Mouse (Mus musculus) hindbrain, postnatal 0 days (tissue): Measurements from ENCODE around the gene Gm14137. TPM values are rescaled to one million over a fixed set of nuclear protein-coding genes. Genes with fewer than 3 reads are reported as not detected.

Experiments
- ATAC-seq: fragments of 200-750 bp; cut with Nextera tagmentation; 2 replicates; pipeline ENCODE4 v1.8.0; 2017; ENCODE audit warnings: mild to moderate bottlenecking, moderate TSS enrichment, moderate library complexity
- DNase-seq: peaks from one replicate; pipeline ENCODE4 v3.0.0-alpha.2; 2015; ENCODE audit warnings: low spot score
- H3K27ac ChIP-seq: fragments of 300-500 bp; sonication (generic); 2 replicates; pipeline ENCODE4 v1.5.1; 2014; ENCODE audit warnings: mild to moderate bottlenecking
- H3K27me3 ChIP-seq: fragments of 300-500 bp; sonication (generic); 2 replicates; pipeline ENCODE4 v1.6.1; 2014; ENCODE audit warnings: low read length, mixed read lengths; ENCODE audit not compliant: insufficient read depth
- H3K36me3 ChIP-seq: fragments of 300-500 bp; sonication (generic); 2 replicates; pipeline ENCODE4 v1.6.1; 2014; ENCODE audit warnings: low read length, mixed read lengths; ENCODE audit not compliant: insufficient read depth
- H3K4me1 ChIP-seq: fragments of 300-500 bp; sonication (generic); 2 replicates; pipeline ENCODE4 v1.6.1; 2014; ENCODE audit warnings: antibody characterized with exemption, low read length, mixed read lengths; ENCODE audit not compliant: insufficient read depth
- H3K4me2 ChIP-seq: fragments of 300-500 bp; sonication (generic); 2 replicates; pipeline ENCODE4 v1.6.1; 2014; ENCODE audit warnings: low read depth, mild to moderate bottlenecking, low read length, moderate library complexity, mixed read lengths
- H3K4me3 ChIP-seq: fragments of 300-500 bp; sonication (generic); 2 replicates; pipeline ENCODE4 v1.5.1; 2014; ENCODE audit warnings: low read length
- H3K9ac ChIP-seq: fragments of 300-500 bp; sonication (generic); replicated peaks from 2 replicates; pipeline ENCODE4 v1.6.1; 2014; ENCODE audit warnings: mild to moderate bottlenecking, low read length, moderate library complexity, mixed read lengths
- H3K9me3 ChIP-seq: fragments of 300-500 bp; sonication (generic); 2 replicates; pipeline ENCODE4 v1.6.1; 2016; ENCODE audit warnings: low read length, mixed read lengths
- CTCF ChIP-seq: IDR thresholded peaks from 2 replicates; pipeline ENCODE4 v1.5.1; 2016; ENCODE audit warnings: antibody characterized with exemption, control low read depth, low read depth
- WGBS: fragments of 180-500 bp; shearing (Covaris S2); extraction: QIAGEN DNeasy Blood & Tissue Kit; methylation state at CpG from one replicate; pipeline ENCODE4 v1.1.7; 2014; 5-methylcytosine and 5-hydroxymethylcytosine counted together
- polyA plus RNA-seq: library from polyadenylated mRNA; unstranded; fragments of >200 nt; fragmentation: Nextera tagmentation; extraction: Ambion mirVana; gene quantifications from 2 replicates; pipeline ENCODE4 v1.2.1, GENCODE M21; 2015
- total RNA-seq: library from RNA; depleted of rRNA; stranded (reverse); fragments of >200 nt; gene quantifications from 2 replicates; pipeline ENCODE4 v1.2.3, GENCODE M21; 2014

The Gm14137 gene
- total and polyA plus RNA-seq, 2 experiments from 2014 or later, result 0.29 TPM; not detected in 1

- no peak overlapping the region for H3K4me3 ChIP-seq
- H3K9me3 ChIP-seq, result no peaks in the 10 kb centered on the region
- H3K27ac ChIP-seq, result no peak overlapping the region
- H3K4me1 ChIP-seq, result peaks cover 13% of the 10 kb centered on the region; the same call in 1 of the 2 replicates
- peak; percentile 23 for DNase-seq
- H3K4me2 ChIP-seq, result no peak overlapping the region
- H3K36me3 ChIP-seq, result no peaks in the 10 kb centered on the region
- 76% methylated on average over 8 of the region's 8 CpGs for WGBS
- ATAC-seq, result no peak
- H3K9ac ChIP-seq, result no peak overlapping the region
- no peaks in the 10 kb centered on the region for H3K27me3 ChIP-seq
- no peak for TF ChIP-seq CTCF
These were observed 2.7 kb upstream of the Gm14137 start for GRCm38 (mm10) chr2:119171574-119171973.

DNA sequence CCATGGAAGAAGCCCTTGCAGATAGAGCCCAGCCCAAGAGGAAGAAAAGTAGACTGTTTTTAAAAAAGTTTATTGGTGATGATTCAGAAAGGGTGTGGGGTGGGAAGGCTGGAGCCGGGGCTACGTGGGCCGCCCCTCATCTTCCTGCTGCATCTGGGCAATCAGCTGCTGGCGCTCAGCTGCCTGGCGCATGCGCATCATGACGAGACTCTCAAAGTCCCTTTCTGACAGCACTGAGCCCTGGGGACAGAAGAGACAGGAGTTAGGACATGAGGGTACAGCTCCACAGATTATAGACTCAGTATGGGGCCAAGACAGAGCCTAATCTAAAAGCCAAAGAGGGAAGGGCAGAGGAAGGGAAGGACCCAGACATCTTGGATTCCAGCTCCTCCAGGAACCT lies 1.9 kb upstream of the Gm14137 start:
- H3K4me1 ChIP-seq, result peaks cover 8% of the 10 kb centered on the region; the same call in 1 of the 2 replicates
- WGBS, result 64% methylated on average over 7 of the region's 7 CpGs
- no peak overlapping the region for H3K27ac ChIP-seq

DNA sequence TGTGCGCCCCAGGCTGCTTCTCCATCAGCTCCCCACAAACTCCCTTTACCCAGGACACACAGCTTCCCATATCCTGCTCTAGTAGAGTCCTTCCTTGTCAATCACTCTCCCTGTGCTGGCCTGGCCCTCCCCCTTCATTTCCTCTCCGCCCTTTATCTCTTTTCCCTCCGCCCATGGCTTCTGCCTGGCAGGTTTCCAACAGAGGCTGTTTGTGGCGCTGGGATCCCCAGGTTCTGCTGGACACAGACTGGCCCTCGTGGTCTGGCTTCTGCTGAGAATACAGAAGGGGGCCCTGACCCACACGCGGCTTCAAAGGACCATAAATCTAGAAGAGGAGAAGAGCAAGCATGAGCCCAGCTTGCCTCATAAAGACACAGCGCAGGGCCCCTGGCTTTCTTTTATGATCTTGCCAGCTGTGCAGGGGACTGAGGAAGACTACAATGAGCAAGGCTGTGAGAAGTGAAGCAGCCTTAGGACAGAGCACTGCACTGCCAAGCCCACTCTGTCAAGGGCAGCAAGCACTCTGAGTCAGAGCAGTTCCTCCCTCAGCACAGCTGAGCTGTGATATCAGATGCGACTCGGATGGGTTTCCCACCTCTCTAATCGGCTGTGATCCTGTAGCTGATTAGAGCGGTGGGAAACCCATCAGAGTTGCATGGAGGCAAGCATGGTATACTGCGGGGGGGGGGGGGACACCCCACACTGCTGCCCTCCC lies 1.3 kb upstream of the Gm14137 start:
- no peak overlapping the region for H3K9ac ChIP-seq
- WGBS, result 26% methylated on average over 13 of the region's 13 CpGs

More for the DNA sequence above, 1.9 kb upstream of the Gm14137 start:
- Histone ChIP-seq H3K36me3 (no peaks in the 10 kb centered on the region), H3K4me2 (no peak overlapping the region), H3K4me3 (no peak overlapping the region), H3K9ac (no peak overlapping the region), H3K9me3 (no peaks in the 10 kb centered on the region), H3K27me3 (no peaks in the 10 kb centered on the region)
- TF ChIP-seq CTCF, result no peak
- ATAC-seq (no peak), DNase-seq (no peak)

GRCm38 (mm10) chr2:119174866-119175265 lies 557 bp downstream of the Gm14137 start:
- TF ChIP-seq CTCF, result no peak
- ATAC-seq, result no peak
- Histone ChIP-seq H3K36me3 (peaks cover 21% of the 10 kb centered on the region), H3K4me3 (no peak overlapping the region), H3K4me1 (peaks cover 8% of the 10 kb centered on the region; the same call in 1 of the 2 replicates), H3K27ac (no peak overlapping the region), H3K4me2 (no peak overlapping the region), H3K27me3 (no peaks in the 10 kb centered on the region), H3K9me3 (no peaks in the 10 kb centered on the region), H3K9ac (no peak overlapping the region)
- DNase-seq, result no peak
- 56% methylated on average over 14 of the region's 14 CpGs for WGBS

More for the DNA sequence above, 1.3 kb upstream of the Gm14137 start:
- H3K9me3 ChIP-seq, result no peaks in the 10 kb centered on the region
- H3K36me3 ChIP-seq, result peaks cover 5% of the 10 kb centered on the region; the same call in 1 of the 2 replicates
- H3K4me1 ChIP-seq, result peaks cover 8% of the 10 kb centered on the region; the same call in 1 of the 2 replicates
- no peak for TF ChIP-seq CTCF
- H3K4me2 ChIP-seq, result no peak overlapping the region
- no peaks in the 10 kb centered on the region for H3K27me3 ChIP-seq
- no peak overlapping the region for H3K27ac ChIP-seq
- DNase-seq (peak; percentile 73), ATAC-seq (peak; percentile 28; the same call in 1 of the 2 replicates)
- no peak overlapping the region for H3K4me3 ChIP-seq

DNA sequence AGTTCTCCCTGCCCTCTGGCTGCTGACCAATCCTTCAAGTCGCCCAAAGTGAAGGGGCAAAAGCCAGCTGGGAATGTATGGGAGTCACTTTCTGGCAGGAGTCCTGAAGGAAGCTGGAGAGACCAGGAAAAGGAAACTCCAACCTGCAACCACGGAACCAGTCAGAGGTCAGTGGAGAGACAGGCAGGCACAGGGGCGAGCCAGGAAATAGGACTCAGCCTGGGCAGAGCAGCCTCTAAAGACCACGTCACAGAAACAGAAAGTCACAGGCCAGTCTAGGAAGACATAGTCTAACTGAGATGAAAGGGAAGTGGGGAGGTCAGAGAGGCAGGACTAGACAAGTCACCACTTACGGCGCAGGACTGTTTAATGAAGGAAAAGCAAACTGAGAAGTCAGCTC lies 1.3 kb downstream of the Gm14137 start:
- Histone ChIP-seq H3K36me3 (peaks cover 27% of the 10 kb centered on the region), H3K9ac (no peak overlapping the region), H3K4me1 (peaks cover 8% of the 10 kb centered on the region; the same call in 1 of the 2 replicates), H3K4me3 (no peak overlapping the region), H3K27me3 (no peaks in the 10 kb centered on the region), H3K4me2 (no peak overlapping the region), H3K9me3 (no peaks in the 10 kb centered on the region), H3K27ac (no peak overlapping the region)
- TF ChIP-seq CTCF, result no peak
- ATAC-seq (no peak), DNase-seq (no peak)
- WGBS, result 73% methylated on average over 6 of the region's 6 CpGs

GRCm38 (mm10) chr2:119176761-119177160 lies 2.5 kb downstream of the Gm14137 start:
- peak; percentile 22 for TF ChIP-seq CTCF
- H3K4me1 ChIP-seq, result peaks cover 8% of the 10 kb centered on the region; the same call in 1 of the 2 replicates
- DNase-seq (no peak), ATAC-seq (no peak)
- no peak overlapping the region for H3K4me3 ChIP-seq
- 56% methylated on average over 3 of the region's 3 CpGs for WGBS
- no peak overlapping the region for H3K9ac ChIP-seq
- no peak overlapping the region for H3K27ac ChIP-seq
- H3K27me3 ChIP-seq, result no peaks in the 10 kb centered on the region
- peaks cover 29% of the 10 kb centered on the region for H3K36me3 ChIP-seq
- no peaks in the 10 kb centered on the region for H3K9me3 ChIP-seq
- H3K4me2 ChIP-seq, result no peak overlapping the region

DNA sequence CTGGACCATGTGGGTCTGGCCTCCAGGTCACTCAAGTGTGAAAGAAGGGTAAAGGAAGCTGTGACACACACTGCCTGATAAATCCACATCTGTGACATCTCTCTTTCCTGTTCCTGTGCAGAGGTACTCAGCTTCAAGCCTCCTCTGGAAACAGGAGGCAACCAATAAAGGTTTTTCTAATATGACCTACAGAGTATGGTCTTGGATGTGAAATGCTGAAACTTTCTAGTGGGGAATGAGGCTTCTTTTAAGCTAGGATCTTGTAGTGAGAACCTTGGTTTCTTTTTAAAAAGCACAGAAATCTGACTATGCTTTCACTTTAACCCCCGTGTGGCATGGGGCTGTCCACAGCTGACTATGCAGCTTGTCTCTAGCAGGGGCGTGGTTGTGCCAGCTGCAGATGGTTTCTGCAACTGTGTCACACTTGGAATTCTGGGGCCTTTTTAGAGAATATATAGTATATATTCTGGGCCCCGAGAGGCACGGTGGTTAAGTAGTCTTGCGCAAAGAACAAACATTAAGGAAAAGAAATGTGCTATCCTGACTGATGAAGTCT lies 3.2 kb downstream of the Gm14137 start:
- H3K9ac ChIP-seq, result no peak overlapping the region
- H3K27ac ChIP-seq, result no peak overlapping the region
- no peak for DNase-seq
- no peak overlapping the region for H3K4me2 ChIP-seq
- H3K9me3 ChIP-seq, result no peaks in the 10 kb centered on the region
- peaks cover 29% of the 10 kb centered on the region for H3K36me3 ChIP-seq
- peaks cover 8% of the 10 kb centered on the region; the same call in 1 of the 2 replicates for H3K4me1 ChIP-seq
- H3K27me3 ChIP-seq, result no peaks in the 10 kb centered on the region
- 92% methylated on average over 5 of the region's 5 CpGs for WGBS
- ATAC-seq, result no peak
- TF ChIP-seq CTCF, result no peak
- H3K4me3 ChIP-seq, result no peak overlapping the region
